Mouse (Mus musculus): ENCODE results near the gene G6pc. TPM values are rescaled to one million over a fixed set of nuclear protein-coding genes. Genes with fewer than 3 reads are reported as not detected.

Gene G6pc
- polyA plus RNA-seq, 1 experiment from 2014 or later, result 3.6 TPM

DNA sequence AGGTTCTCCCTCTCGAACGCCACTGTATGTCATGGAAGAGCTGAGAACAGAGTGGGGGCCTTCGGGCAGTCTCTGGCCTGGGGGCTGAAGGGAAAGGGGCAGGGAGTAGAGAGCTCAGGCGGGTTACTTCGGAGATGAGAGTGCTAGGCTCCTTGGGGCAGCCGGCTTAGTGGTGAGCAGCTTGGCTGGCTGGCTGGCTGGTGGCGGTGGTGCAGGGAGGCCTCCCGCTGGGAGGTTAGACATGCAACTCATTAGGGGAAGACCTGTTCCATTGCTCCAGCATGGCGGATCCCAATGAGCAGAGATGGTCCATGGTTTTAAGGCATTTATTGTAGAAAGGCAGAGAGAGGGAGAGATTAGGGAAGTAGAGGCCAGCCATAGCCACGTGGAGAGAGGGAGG lies 33.3 kb upstream of the G6pc start:
- ATAC-seq (ENCODE audit: low FRiP score, low TSS enrichment), result no peak
- no peaks in the 10 kb centered on the region for H3K36me3 ChIP-seq (ENCODE audit: insufficient read depth, low read length)
- H3K9ac ChIP-seq (replicated peaks; ENCODE audit: low read length), result no peak overlapping the region
- H3K9me3 ChIP-seq (ENCODE audit: low read length), result no peaks in the 10 kb centered on the region
- WGBS, result 49% methylated on average over 10 of the region's 10 CpGs
- H3K4me3 ChIP-seq (ENCODE audit: low read length), result no peak overlapping the region
- no peaks in the 10 kb centered on the region for H3K27me3 ChIP-seq (ENCODE audit: insufficient read depth, low read length)
- H3K4me1 ChIP-seq (ENCODE audit: insufficient read depth, low read length), result peaks cover 17% of the 10 kb centered on the region
- no peak overlapping the region for H3K27ac ChIP-seq (ENCODE audit: low read length)
- H3K4me2 ChIP-seq (replicated peaks; ENCODE audit: low read depth, low read length), result no peak overlapping the region

DNA sequence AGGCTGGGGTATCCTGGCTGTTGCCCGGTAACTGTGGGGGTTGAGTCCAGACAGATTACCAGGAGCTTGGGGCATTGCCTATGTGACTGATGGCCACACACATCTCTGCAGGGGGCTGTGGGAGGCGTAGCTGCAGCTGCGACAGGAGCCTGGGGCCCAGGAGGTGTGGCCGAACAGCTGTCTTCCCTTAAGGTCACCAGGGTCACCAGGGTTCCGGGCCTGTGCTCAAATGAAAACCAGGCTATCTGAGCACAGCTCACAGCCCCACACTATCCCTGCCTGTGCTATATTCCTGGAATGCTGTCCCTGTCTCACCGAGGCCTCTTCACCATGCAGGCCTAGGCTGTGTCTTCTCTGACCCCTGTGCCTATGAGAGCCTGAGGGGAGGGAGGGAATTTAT lies 32.8 kb upstream of the G6pc start:
- no peak for ATAC-seq (ENCODE audit: low FRiP score, low TSS enrichment)
- Histone ChIP-seq H3K4me3 (ENCODE audit: low read length) (no peak overlapping the region), H3K27ac (ENCODE audit: low read length) (no peak overlapping the region), H3K9me3 (ENCODE audit: low read length) (no peaks in the 10 kb centered on the region), H3K4me1 (ENCODE audit: insufficient read depth, low read length) (peaks cover 17% of the 10 kb centered on the region), H3K4me2 (replicated peaks; ENCODE audit: low read depth, low read length) (no peak overlapping the region), H3K9ac (replicated peaks; ENCODE audit: low read length) (no peak overlapping the region), H3K27me3 (ENCODE audit: insufficient read depth, low read length) (no peaks in the 10 kb centered on the region), H3K36me3 (ENCODE audit: insufficient read depth, low read length) (no peaks in the 10 kb centered on the region)
- WGBS, result 17% methylated on average over 6 of the region's 6 CpGs

DNA sequence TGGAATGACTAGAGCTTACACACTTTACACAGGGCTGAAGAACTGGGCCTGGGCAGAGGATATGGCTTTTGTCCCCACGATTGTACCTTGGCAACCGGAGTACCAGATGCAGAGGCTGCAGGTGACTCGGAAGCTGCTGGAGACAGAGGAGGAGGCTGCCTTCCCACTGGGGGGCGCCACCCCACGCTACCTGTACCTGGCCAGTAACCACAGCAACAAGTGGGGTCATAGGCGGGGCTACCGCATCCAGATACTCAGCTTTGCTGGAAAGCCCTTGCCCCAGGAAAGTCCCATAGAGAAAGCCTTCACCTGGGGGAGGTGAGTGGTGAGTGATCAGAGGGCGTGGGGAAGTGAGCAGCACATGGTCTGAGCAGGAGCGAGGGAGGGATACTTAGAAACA lies 31.7 kb upstream of the G6pc start:
- Histone ChIP-seq H3K4me1 (ENCODE audit: insufficient read depth, low read length) (peaks cover 17% of the 10 kb centered on the region), H3K4me2 (replicated peaks; ENCODE audit: low read depth, low read length) (no peak overlapping the region), H3K4me3 (ENCODE audit: low read length) (no peak overlapping the region), H3K27me3 (ENCODE audit: insufficient read depth, low read length) (no peaks in the 10 kb centered on the region), H3K9ac (replicated peaks; ENCODE audit: low read length) (no peak overlapping the region), H3K27ac (ENCODE audit: low read length) (no peak overlapping the region), H3K36me3 (ENCODE audit: insufficient read depth, low read length) (no peaks in the 10 kb centered on the region), H3K9me3 (ENCODE audit: low read length) (no peaks in the 10 kb centered on the region)
- no peak for ATAC-seq (ENCODE audit: low FRiP score, low TSS enrichment)
- WGBS, result 85% methylated on average over 9 of the region's 9 CpGs

DNA sequence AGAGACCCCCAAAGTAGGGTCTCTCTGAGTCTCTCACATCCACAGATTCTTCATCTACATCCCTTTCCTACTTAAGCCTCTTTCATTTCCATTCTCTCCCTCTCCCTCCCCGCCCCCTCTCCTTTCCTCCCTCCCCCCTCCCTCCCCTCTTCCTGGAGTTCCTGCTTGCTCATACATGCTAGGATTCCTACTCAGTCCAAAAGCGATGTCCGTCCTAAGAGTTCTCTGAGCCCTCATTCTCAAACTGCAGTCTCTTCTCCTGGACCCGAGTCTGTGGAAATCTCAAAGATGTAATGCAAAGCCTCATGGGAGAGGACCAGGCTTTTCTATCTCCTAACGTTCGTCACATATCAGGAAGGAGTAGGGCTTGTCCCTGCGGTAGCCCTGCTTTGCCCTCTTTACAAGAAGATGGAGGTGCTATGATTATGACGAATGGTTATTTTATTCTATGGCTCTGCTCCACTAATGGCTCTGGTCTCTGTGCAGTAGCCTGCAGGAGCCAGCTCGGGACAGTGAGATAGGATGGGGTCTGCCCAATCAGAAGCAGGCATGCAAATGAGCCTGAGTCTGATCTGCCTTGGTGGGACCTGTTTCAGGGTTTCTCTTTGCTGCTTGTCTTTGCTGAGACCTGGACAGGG lies 29.1 kb upstream of the G6pc start:
- ATAC-seq (ENCODE audit: low FRiP score, low TSS enrichment), result peak; percentile 94
- H3K27ac ChIP-seq (ENCODE audit: low read length), result peak overlapping the region; percentile 71
- H3K9ac ChIP-seq (replicated peaks; ENCODE audit: low read length), result peak overlapping the region; percentile 49; the same call in 1 of the 2 replicates
- H3K36me3 ChIP-seq (ENCODE audit: insufficient read depth, low read length), result no peaks in the 10 kb centered on the region
- no peaks in the 10 kb centered on the region for H3K27me3 ChIP-seq (ENCODE audit: insufficient read depth, low read length)
- peak overlapping the region; percentile 38 for H3K4me3 ChIP-seq (ENCODE audit: low read length)
- H3K4me1 ChIP-seq (ENCODE audit: insufficient read depth, low read length), result peaks cover 17% of the 10 kb centered on the region
- 0% methylated on average over 9 of the region's 9 CpGs for WGBS
- peak overlapping the region; percentile 62 for H3K4me2 ChIP-seq (replicated peaks; ENCODE audit: low read depth, low read length)
- H3K9me3 ChIP-seq (ENCODE audit: low read length), result no peaks in the 10 kb centered on the region

DNA sequence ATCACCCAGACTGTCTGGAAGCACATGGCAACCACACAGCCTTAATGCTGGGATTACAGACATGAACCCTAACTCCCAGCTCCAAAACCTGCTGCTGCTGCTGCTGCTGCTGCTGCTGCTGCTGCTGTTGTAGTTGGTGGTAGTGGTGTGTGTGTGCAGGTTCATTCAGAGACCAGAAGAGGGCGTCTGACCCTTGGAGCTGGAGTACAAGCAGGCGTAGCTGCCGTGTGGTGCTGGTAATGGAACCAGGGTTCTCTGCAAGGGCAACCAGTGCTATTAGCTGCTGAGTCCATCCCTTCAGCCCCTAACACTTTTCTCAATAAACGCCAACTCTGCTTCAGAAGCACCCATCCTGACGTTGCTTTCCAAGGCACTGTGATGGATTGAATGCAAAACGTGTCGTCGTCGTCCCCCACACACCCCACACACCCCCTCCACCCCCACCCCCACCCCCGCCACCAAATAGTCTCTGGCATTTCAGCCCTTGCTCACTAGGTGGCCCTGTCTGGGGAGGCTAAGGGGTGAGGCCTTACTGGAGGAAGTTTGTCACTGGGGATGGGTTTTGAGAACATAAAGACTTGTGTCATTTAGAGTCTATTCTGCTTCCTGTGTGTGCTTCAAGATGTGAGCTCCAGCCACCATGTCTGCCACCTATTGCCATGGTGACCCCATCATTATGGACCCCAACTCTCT lies 20.1 kb upstream of the G6pc start:
- Histone ChIP-seq H3K27ac (ENCODE audit: low read length) (no peak overlapping the region), H3K4me3 (ENCODE audit: low read length) (no peak overlapping the region), H3K36me3 (ENCODE audit: insufficient read depth, low read length) (no peaks in the 10 kb centered on the region), H3K27me3 (ENCODE audit: insufficient read depth, low read length) (no peaks in the 10 kb centered on the region), H3K9me3 (ENCODE audit: low read length) (no peaks in the 10 kb centered on the region; the same call in 1 of the 2 replicates), H3K4me2 (replicated peaks; ENCODE audit: low read depth, low read length) (no peak overlapping the region), H3K9ac (replicated peaks; ENCODE audit: low read length) (no peak overlapping the region), H3K4me1 (ENCODE audit: insufficient read depth, low read length) (no peaks in the 10 kb centered on the region; the same call in 1 of the 2 replicates)
- no peak for ATAC-seq (ENCODE audit: low FRiP score, low TSS enrichment)
- WGBS, result 78% methylated on average over 10 of the region's 10 CpGs

DNA sequence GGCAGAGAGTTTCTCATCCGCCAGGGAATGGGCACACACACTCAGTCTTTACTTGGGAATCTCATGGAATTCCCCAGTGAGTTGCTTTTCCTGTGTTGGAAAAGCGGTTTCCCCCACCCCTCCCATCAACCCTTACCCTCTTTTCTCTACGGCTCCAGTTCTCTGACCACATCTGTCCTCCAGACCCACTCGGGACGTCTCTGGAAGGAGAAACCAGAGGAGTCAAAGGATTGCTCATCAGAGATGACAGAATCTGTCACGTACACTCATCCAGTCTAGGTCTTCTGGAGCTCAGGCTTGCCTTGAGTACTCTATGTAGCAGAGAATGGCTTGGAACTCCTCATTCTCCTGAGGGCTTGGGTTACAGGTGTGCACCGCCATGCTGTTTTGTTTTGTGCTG lies 18.6 kb upstream of the G6pc start:
- no peak overlapping the region for H3K4me3 ChIP-seq (ENCODE audit: low read length)
- H3K9me3 ChIP-seq (ENCODE audit: low read length), result no peaks in the 10 kb centered on the region; the same call in 1 of the 2 replicates
- H3K9ac ChIP-seq (replicated peaks; ENCODE audit: low read length), result no peak overlapping the region
- no peak overlapping the region for H3K27ac ChIP-seq (ENCODE audit: low read length)
- no peak overlapping the region for H3K4me2 ChIP-seq (replicated peaks; ENCODE audit: low read depth, low read length)
- H3K36me3 ChIP-seq (ENCODE audit: insufficient read depth, low read length), result no peaks in the 10 kb centered on the region
- H3K27me3 ChIP-seq (ENCODE audit: insufficient read depth, low read length), result no peaks in the 10 kb centered on the region
- ATAC-seq (ENCODE audit: low FRiP score, low TSS enrichment), result no peak
- WGBS, result 67% methylated on average over 7 of the region's 7 CpGs
- no peaks in the 10 kb centered on the region; the same call in none of the 2 replicates for H3K4me1 ChIP-seq (ENCODE audit: insufficient read depth, low read length)

DNA sequence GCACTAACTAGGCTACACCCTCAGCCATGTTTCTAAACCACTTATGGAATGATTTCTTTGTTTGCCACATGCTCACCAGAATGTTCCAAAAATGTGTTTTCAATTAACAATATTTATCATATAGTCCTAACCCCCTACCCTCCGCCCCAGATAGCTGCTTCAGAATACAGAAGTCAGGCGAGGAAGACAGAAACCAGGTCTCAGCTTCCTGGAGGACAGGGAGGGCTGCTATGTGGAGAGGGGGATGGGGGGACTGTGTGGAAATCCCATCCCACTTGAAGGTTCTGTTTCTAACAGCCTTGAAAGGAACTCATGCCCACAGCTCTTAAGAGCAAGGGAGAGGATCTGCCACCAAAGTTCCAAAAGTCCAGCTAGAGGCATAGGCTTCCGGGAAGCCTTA lies 18.1 kb upstream of the G6pc start:
- ATAC-seq (ENCODE audit: low FRiP score, low TSS enrichment), result no peak
- 82% methylated on average over 3 of the region's 3 CpGs for WGBS

DNA sequence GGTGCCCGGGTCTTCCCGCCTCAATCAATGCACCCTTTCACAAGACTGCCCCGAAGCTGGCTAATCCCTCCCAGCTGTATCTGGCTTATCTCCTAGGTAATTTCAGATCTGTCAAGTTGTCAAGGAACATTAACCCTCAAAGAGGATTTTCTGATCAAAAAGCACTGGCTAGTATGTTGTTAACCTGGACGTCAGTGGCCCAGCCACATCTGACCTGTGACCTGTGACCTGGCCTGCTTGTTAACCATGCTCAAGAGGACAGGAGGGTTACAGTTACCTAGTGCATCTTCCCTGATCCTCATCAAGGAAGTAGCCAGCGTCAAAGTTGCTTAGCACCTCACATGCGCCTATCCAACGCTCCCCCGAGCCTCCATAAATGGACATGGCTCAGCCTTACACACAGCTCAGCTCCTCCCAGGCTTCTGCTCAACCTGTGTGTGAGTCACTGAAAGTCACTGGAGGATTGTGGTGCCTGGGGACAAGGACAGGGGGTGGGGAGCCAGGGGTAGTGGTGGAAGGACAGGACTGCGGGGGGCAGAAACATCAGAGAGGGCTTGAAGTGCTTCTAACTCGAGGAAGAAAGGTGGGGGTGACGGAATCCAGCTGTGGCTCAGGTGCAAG lies 16.2 kb upstream of the G6pc start:
- WGBS, result 51% methylated on average over 11 of the region's 11 CpGs
- Histone ChIP-seq H3K9me3 (ENCODE audit: low read length) (no peaks in the 10 kb centered on the region; the same call in 1 of the 2 replicates), H3K4me1 (ENCODE audit: insufficient read depth, low read length) (no peaks in the 10 kb centered on the region; the same call in none of the 2 replicates), H3K4me3 (ENCODE audit: low read length) (no peak overlapping the region), H3K36me3 (ENCODE audit: insufficient read depth, low read length) (no peaks in the 10 kb centered on the region), H3K27me3 (ENCODE audit: insufficient read depth, low read length) (no peaks in the 10 kb centered on the region), H3K4me2 (replicated peaks; ENCODE audit: low read depth, low read length) (no peak overlapping the region), H3K9ac (replicated peaks; ENCODE audit: low read length) (no peak overlapping the region), H3K27ac (ENCODE audit: low read length) (no peak overlapping the region)
- ATAC-seq (ENCODE audit: low FRiP score, low TSS enrichment), result no peak; the same call in 1 of the 2 replicates

More for the DNA sequence above, 18.1 kb upstream of the G6pc start:
- H3K27ac ChIP-seq (ENCODE audit: low read length), result no peak overlapping the region
- no peaks in the 10 kb centered on the region; the same call in 1 of the 2 replicates for H3K9me3 ChIP-seq (ENCODE audit: low read length)
- H3K36me3 ChIP-seq (ENCODE audit: insufficient read depth, low read length), result no peaks in the 10 kb centered on the region
- H3K4me2 ChIP-seq (replicated peaks; ENCODE audit: low read depth, low read length), result no peak overlapping the region
- H3K27me3 ChIP-seq (ENCODE audit: insufficient read depth, low read length), result no peaks in the 10 kb centered on the region
- H3K9ac ChIP-seq (replicated peaks; ENCODE audit: low read length), result no peak overlapping the region
- no peaks in the 10 kb centered on the region; the same call in none of the 2 replicates for H3K4me1 ChIP-seq (ENCODE audit: insufficient read depth, low read length)
- H3K4me3 ChIP-seq (ENCODE audit: low read length), result no peak overlapping the region

DNA sequence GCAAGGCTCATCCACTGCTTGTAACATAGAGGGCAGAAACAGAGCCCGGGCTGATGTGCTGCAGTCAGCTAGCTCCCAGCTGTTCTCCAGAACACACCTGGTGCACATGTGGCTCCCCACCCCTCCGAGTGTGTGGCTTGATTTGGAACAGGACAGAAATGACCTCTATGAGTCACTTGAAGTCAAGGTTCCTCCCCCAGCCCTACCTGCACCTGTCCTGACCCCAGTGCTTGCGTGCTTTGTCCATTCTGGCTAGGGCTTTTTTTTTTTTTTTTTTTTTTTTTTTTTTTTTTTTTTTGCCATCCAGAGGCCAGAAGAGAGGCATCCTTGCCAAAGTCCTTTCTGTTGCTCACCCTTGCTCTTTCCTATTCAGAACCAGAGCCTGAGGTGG lies 15.6 kb upstream of the G6pc start:
- Histone ChIP-seq H3K4me2 (replicated peaks; ENCODE audit: low read depth, low read length) (no peak overlapping the region), H3K27me3 (ENCODE audit: insufficient read depth, low read length) (no peaks in the 10 kb centered on the region), H3K9ac (replicated peaks; ENCODE audit: low read length) (no peak overlapping the region), H3K9me3 (ENCODE audit: low read length) (no peaks in the 10 kb centered on the region; the same call in 1 of the 2 replicates), H3K36me3 (ENCODE audit: insufficient read depth, low read length) (no peaks in the 10 kb centered on the region), H3K4me3 (ENCODE audit: low read length) (no peak overlapping the region), H3K27ac (ENCODE audit: low read length) (no peak overlapping the region), H3K4me1 (ENCODE audit: insufficient read depth, low read length) (no peaks in the 10 kb centered on the region; the same call in none of the 2 replicates)
- no peak for ATAC-seq (ENCODE audit: low FRiP score, low TSS enrichment)
- 62% methylated on average over 3 of the region's 3 CpGs for WGBS

Data from kidney, embryonic 16.5 days (tissue).